Mouse (Mus musculus) midbrain, embryonic 10.5 days (tissue): Measurements from ENCODE around the gene Erc2. TPM values are rescaled to one million over a fixed set of nuclear protein-coding genes. Genes with fewer than 3 reads are reported as not detected.

Experiments
- DNase-seq: peaks from one replicate; pipeline ENCODE4 v3.0.0-alpha.2; 2017; ENCODE audit warnings: low spot score
- H3K27ac ChIP-seq: fragments of 300-500 bp; sonication (generic); replicated peaks from 2 replicates; pipeline ENCODE4 v1.5.1; 2016; ENCODE audit warnings: mild to moderate bottlenecking
- H3K27me3 ChIP-seq: fragments of 300-500 bp; sonication (generic); 2 replicates; pipeline ENCODE4 v1.6.1; 2016; ENCODE audit warnings: low read depth, mild to moderate bottlenecking; ENCODE audit not compliant: poor library complexity, severe bottlenecking
- H3K36me3 ChIP-seq: fragments of 300-500 bp; sonication (generic); 2 replicates; pipeline ENCODE4 v1.6.1; 2016; ENCODE audit warnings: mild to moderate bottlenecking, moderate library complexity
- H3K4me1 ChIP-seq: fragments of 300-500 bp; sonication (generic); 2 replicates; pipeline ENCODE4 v1.6.1; 2016
- H3K4me3 ChIP-seq: fragments of 300-500 bp; sonication (generic); 2 replicates; pipeline ENCODE4 v1.5.1; 2016; ENCODE audit warnings: mild to moderate bottlenecking, moderate library complexity
- H3K9me3 ChIP-seq: fragments of 300-500 bp; sonication (generic); replicated peaks from 2 replicates; pipeline ENCODE4 v1.6.1; 2016; ENCODE audit warnings: mild to moderate bottlenecking
- WGBS: fragments of 180-500 bp; shearing (Covaris S2); methylation state at CpG from one replicate; pipeline ENCODE4 v1.1.7; 2016; 5-methylcytosine and 5-hydroxymethylcytosine counted together
- polyA plus RNA-seq: library from polyadenylated mRNA; unstranded; fragments of >200 nt; fragmentation: Nextera tagmentation; extraction: Ambion mirVana; gene quantifications from 2 replicates; pipeline ENCODE4 v1.2.1, GENCODE M21; 2016

The Erc2 gene
- polyA plus RNA-seq, 1 experiment from 2014 or later: 9.2 TPM

GRCm38 (mm10) chr14:27822566-27822965, 200.3 kb downstream of the Erc2 start:
- Histone ChIP-seq H3K9me3 (no peaks in the 10 kb centered on the region), H3K4me3 (no peak overlapping the region), H3K27me3 (no peaks in the 10 kb centered on the region), H3K27ac (no peak overlapping the region), H3K36me3 (no peaks in the 10 kb centered on the region), H3K4me1 (no peaks in the 10 kb centered on the region)
- 92% methylated on average over 6 of the region's 6 CpGs for WGBS
- no peak for DNase-seq

GRCm38 (mm10) chr14:27823048-27823447, 200.8 kb downstream of the Erc2 start:
- no peaks in the 10 kb centered on the region for H3K4me1 ChIP-seq
- no peak for DNase-seq
- WGBS: 77% methylated on average over 3 of the region's 3 CpGs
- H3K9me3 ChIP-seq: no peaks in the 10 kb centered on the region
- no peaks in the 10 kb centered on the region for H3K36me3 ChIP-seq
- H3K27me3 ChIP-seq: no peaks in the 10 kb centered on the region
- no peak overlapping the region for H3K4me3 ChIP-seq
- H3K27ac ChIP-seq: no peak overlapping the region

- WGBS: 92% methylated on average over 6 of the region's 6 CpGs
- no peaks in the 10 kb centered on the region for H3K9me3 ChIP-seq
- H3K27ac ChIP-seq: no peak overlapping the region
- no peaks in the 10 kb centered on the region for H3K27me3 ChIP-seq
- no peaks in the 10 kb centered on the region for H3K4me1 ChIP-seq
- no peak for DNase-seq
- no peak overlapping the region for H3K4me3 ChIP-seq
- H3K36me3 ChIP-seq: no peaks in the 10 kb centered on the region
Measured at GRCm38 (mm10) chr14:27823897-27824296, 201.7 kb downstream of the Erc2 start.

DNA sequence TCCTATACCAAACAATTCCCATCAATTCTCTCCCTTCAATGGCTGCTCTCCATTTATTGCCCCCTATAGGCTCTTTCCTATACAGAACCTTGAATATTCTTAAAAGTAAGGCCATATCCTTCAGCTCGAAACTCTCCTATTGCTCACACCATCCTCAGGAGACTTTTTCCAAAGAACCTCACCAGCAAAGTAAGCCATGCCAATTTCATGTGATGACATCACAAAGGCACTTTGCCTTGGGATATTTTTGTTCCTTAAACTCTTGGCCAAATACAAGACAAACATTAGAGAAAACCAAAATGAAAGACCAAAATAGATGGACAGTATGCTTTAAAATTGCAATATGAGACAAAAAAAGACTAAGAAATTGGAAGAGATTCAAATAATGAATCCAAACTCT, 204.6 kb downstream of the Erc2 start:
- no peak overlapping the region for H3K4me3 ChIP-seq
- H3K27me3 ChIP-seq: no peaks in the 10 kb centered on the region
- 85% methylated on average over 1 of the region's 1 CpGs for WGBS
- H3K36me3 ChIP-seq: no peaks in the 10 kb centered on the region
- DNase-seq: no peak
- H3K4me1 ChIP-seq: no peaks in the 10 kb centered on the region
- no peak overlapping the region for H3K27ac ChIP-seq
- no peaks in the 10 kb centered on the region for H3K9me3 ChIP-seq

- WGBS: 57% methylated on average over 2 of the region's 2 CpGs
Measured at GRCm38 (mm10) chr14:27828089-27828488, 205.9 kb downstream of the Erc2 start.

DNA sequence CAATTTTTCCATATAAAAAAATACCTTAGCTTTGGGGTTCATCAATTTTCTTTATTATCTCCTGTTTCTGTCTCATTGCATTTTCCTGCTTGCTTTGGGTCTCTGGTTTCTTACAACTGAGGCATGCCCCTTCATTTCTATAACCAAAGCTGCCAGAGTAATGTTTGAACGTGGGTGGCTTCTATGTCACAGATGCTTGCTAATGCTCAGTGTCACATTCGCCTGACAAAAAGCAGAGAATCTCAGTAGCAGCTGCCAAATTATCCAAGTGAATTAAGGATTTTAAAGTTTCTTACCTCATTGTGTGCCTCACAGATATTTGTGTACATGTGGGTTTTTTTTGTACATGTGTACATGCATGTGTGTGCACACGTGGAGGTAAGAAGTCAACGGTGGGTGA, 210.0 kb downstream of the Erc2 start:
- Histone ChIP-seq H3K4me1 (no peaks in the 10 kb centered on the region), H3K27me3 (no peaks in the 10 kb centered on the region), H3K36me3 (no peaks in the 10 kb centered on the region), H3K4me3 (no peak overlapping the region), H3K9me3 (no peaks in the 10 kb centered on the region), H3K27ac (no peak overlapping the region)
- WGBS: 92% methylated on average over 4 of the region's 4 CpGs
- no peak for DNase-seq

More at GRCm38 (mm10) chr14:27828089-27828488, 205.9 kb downstream of the Erc2 start:
- no peak for DNase-seq
- no peak overlapping the region for H3K4me3 ChIP-seq
- no peaks in the 10 kb centered on the region for H3K9me3 ChIP-seq
- H3K36me3 ChIP-seq: no peaks in the 10 kb centered on the region
- H3K4me1 ChIP-seq: no peaks in the 10 kb centered on the region
- H3K27ac ChIP-seq: no peak overlapping the region
- no peaks in the 10 kb centered on the region for H3K27me3 ChIP-seq

GRCm38 (mm10) chr14:27835351-27835750, 213.1 kb downstream of the Erc2 start:
- no peak overlapping the region for H3K4me3 ChIP-seq
- H3K27me3 ChIP-seq: no peaks in the 10 kb centered on the region
- 82% methylated on average over 1 of the region's 1 CpGs for WGBS
- no peaks in the 10 kb centered on the region for H3K9me3 ChIP-seq
- DNase-seq: no peak
- no peaks in the 10 kb centered on the region for H3K4me1 ChIP-seq
- no peaks in the 10 kb centered on the region for H3K36me3 ChIP-seq
- H3K27ac ChIP-seq: no peak overlapping the region

- Histone ChIP-seq H3K27ac (no peak overlapping the region), H3K9me3 (no peaks in the 10 kb centered on the region), H3K4me3 (no peak overlapping the region), H3K4me1 (no peaks in the 10 kb centered on the region), H3K27me3 (no peaks in the 10 kb centered on the region), H3K36me3 (no peaks in the 10 kb centered on the region)
- 87% methylated on average over 6 of the region's 6 CpGs for WGBS
- DNase-seq: no peak
Measured at GRCm38 (mm10) chr14:27837601-27838105, 215.4 kb downstream of the Erc2 start.

DNA sequence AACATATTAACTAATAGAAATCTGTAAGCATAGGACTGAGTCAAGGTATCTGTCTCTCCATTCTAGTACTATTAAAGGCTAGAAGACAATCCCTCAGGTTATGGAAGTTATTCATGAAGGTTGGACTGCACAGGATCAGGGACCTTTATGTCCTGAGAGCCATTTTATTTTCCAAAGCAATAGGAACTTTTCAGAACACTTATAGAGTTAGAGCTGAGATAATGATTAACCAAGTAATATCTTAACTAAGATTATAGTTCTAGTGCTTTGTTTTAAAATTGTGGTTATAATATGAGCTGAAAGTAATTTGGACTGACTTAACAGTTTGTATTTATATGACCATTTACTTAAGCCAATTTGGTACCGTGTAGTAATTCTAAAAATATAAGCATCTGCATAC, 217.9 kb downstream of the Erc2 start:
- no peak for DNase-seq
- Histone ChIP-seq H3K4me1 (peaks cover 7% of the 10 kb centered on the region), H3K36me3 (no peaks in the 10 kb centered on the region), H3K9me3 (no peaks in the 10 kb centered on the region), H3K27me3 (no peaks in the 10 kb centered on the region), H3K27ac (no peak overlapping the region), H3K4me3 (no peak overlapping the region)
- WGBS: 92% methylated on average over 1 of the region's 1 CpGs

- 86% methylated on average over 2 of the region's 2 CpGs for WGBS
- Histone ChIP-seq H3K27ac (no peak overlapping the region), H3K4me1 (peaks cover 11% of the 10 kb centered on the region), H3K9me3 (no peaks in the 10 kb centered on the region), H3K4me3 (no peak overlapping the region), H3K36me3 (no peaks in the 10 kb centered on the region), H3K27me3 (no peaks in the 10 kb centered on the region)
- no peak for DNase-seq
Measured at GRCm38 (mm10) chr14:27846875-27847274, 224.6 kb downstream of the Erc2 start.

- WGBS: 91% methylated on average over 3 of the region's 3 CpGs
- no peak overlapping the region for H3K27ac ChIP-seq
- no peaks in the 10 kb centered on the region for H3K9me3 ChIP-seq
- H3K4me3 ChIP-seq: no peak overlapping the region
- H3K27me3 ChIP-seq: no peaks in the 10 kb centered on the region
- H3K4me1 ChIP-seq: peaks cover 11% of the 10 kb centered on the region
- H3K36me3 ChIP-seq: no peaks in the 10 kb centered on the region
- no peak for DNase-seq
Measured at GRCm38 (mm10) chr14:27847291-27847690, 225.1 kb downstream of the Erc2 start.

DNA sequence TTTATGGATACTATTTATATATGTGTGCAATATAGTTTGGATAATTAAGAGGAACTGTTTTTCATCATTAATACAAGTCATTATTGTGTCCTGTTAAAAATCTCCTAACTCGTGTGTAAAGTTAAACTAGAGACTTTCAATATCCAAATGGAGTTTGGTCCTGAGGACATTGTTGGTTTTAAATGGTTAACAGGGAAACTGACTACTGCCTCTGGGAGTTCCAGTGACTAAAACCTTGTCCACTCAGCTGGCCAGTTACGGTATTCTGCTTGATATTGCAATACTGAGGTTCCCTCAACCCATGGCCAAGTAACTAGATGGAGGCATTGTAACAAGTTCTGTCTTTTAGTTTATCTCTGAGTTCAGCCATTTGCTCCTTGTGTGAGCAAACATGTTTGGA, 229.0 kb downstream of the Erc2 start:
- Histone ChIP-seq H3K4me3 (no peak overlapping the region), H3K27ac (no peak overlapping the region), H3K27me3 (no peaks in the 10 kb centered on the region), H3K9me3 (no peaks in the 10 kb centered on the region), H3K4me1 (peaks cover 12% of the 10 kb centered on the region), H3K36me3 (no peaks in the 10 kb centered on the region)
- WGBS: 91% methylated on average over 2 of the region's 2 CpGs
- DNase-seq: no peak

GRCm38 (mm10) chr14:27852606-27853005, 230.4 kb downstream of the Erc2 start:
- no peak for DNase-seq
- Histone ChIP-seq H3K4me3 (no peak overlapping the region), H3K36me3 (no peaks in the 10 kb centered on the region), H3K4me1 (peaks cover 8% of the 10 kb centered on the region), H3K9me3 (no peaks in the 10 kb centered on the region), H3K27me3 (no peaks in the 10 kb centered on the region), H3K27ac (no peak overlapping the region)
- WGBS: 90% methylated on average over 6 of the region's 6 CpGs
